Mouse (Mus musculus) myocyte (in vitro differentiated cells): ENCODE results near the gene Gna11. TPM values are rescaled to one million over a fixed set of nuclear protein-coding genes. Genes with fewer than 3 reads are reported as not detected.

Source experiments
- H3K27me3 ChIP-seq: one replicate; pipeline ENCODE4 v1.6.1; 2011; ENCODE audit not compliant: control insufficient read depth, insufficient read depth, insufficient read length
- H3K36me3 ChIP-seq: one replicate; pipeline ENCODE4 v1.6.1; 2011; ENCODE audit not compliant: control insufficient read depth, insufficient read depth
- H3K4me2 ChIP-seq: one replicate; pipeline ENCODE4 v1.6.1; 2011; ENCODE audit warnings: low read depth, control low read depth
- H3K4me3 ChIP-seq: one replicate; pipeline ENCODE4 v1.5.1; 2011; ENCODE audit warnings: mild to moderate bottlenecking, control low read depth, moderate library complexity
- H3K79me2 ChIP-seq: one replicate; pipeline ENCODE4 v1.6.1; 2011; ENCODE audit not compliant: control insufficient read depth, insufficient read depth
- H3ac ChIP-seq: one replicate; pipeline ENCODE4 v1.6.1; 2011; ENCODE audit not compliant: control insufficient read depth, insufficient read length
- CEBPB ChIP-seq: IDR thresholded peaks from 2 replicates; pipeline ENCODE4 v1.6.1; 2011; ENCODE audit warnings: mild to moderate bottlenecking, moderate library complexity; ENCODE audit not compliant: poor library complexity, insufficient read depth, severe bottlenecking
- E2F4 ChIP-seq: IDR thresholded peaks from one replicate; pipeline ENCODE4 v1.6.1; 2011; ENCODE audit warnings: mild to moderate bottlenecking, control low read depth, moderate library complexity; ENCODE audit not compliant: insufficient read depth
- MAX ChIP-seq: IDR thresholded peaks from one replicate; pipeline ENCODE4 v1.6.1; 2011; ENCODE audit warnings: low read depth, mild to moderate bottlenecking, control low read depth
- MYOD1 ChIP-seq, 3 experiments: IDR thresholded peaks; one replicate each; pipeline ENCODE4 v1.6.1; 2011; ENCODE audit warnings: control low read depth in 2 of 3, low read depth in 2 of 3, mild to moderate bottlenecking in 2 of 3, moderate library complexity in 1 of 3; ENCODE audit not compliant: insufficient read length in 2 of 3, control insufficient read depth in 1 of 3
- MYOG ChIP-seq, 3 experiments: IDR thresholded peaks; one replicate each; pipeline ENCODE4 v1.6.1; 2011; ENCODE audit warnings: control low read depth in 2 of 3, low read depth in 2 of 3, mild to moderate bottlenecking in 2 of 3; ENCODE audit not compliant: insufficient read length in 2 of 3, control insufficient read depth in 1 of 3, insufficient read depth in 1 of 3
- POLR2A ChIP-seq: IDR thresholded peaks from one replicate; pipeline ENCODE4 v1.6.1; 2011; ENCODE audit warnings: low read depth, mild to moderate bottlenecking, control low read depth, moderate library complexity; ENCODE audit not compliant: insufficient read length
- POLR2AphosphoS2 ChIP-seq: IDR thresholded peaks from one replicate; pipeline ENCODE4 v1.6.1; 2011; ENCODE audit warnings: low read depth, control low read depth; ENCODE audit not compliant: insufficient read length
- REST ChIP-seq: IDR thresholded peaks from one replicate; pipeline ENCODE4 v1.6.1; 2011; ENCODE audit warnings: mild to moderate bottlenecking, control low read depth, moderate library complexity; ENCODE audit not compliant: insufficient read depth, insufficient read length
- SRF ChIP-seq: IDR thresholded peaks from one replicate; pipeline ENCODE4 v1.6.1; 2011; ENCODE audit warnings: low read depth; ENCODE audit not compliant: control insufficient read depth, insufficient read length
- TCF12 ChIP-seq: IDR thresholded peaks from one replicate; pipeline ENCODE4 v1.6.1; 2011; ENCODE audit warnings: mild to moderate bottlenecking, control low read depth; ENCODE audit not compliant: poor library complexity, insufficient read depth, severe bottlenecking
- TCF3 ChIP-seq: IDR thresholded peaks from one replicate; pipeline ENCODE4 v1.6.1; 2011; ENCODE audit warnings: low read depth, control low read depth; ENCODE audit not compliant: insufficient read length
- USF1 ChIP-seq: IDR thresholded peaks from one replicate; pipeline ENCODE4 v1.6.1; 2011; ENCODE audit warnings: low read depth, mild to moderate bottlenecking, control low read depth, moderate library complexity
- polyA plus RNA-seq: library from polyadenylated mRNA; unstranded; fragments of >200 nt; fragmentation: generic; extraction: Trizol; gene quantifications from one replicate; pipeline ENCODE4 v1.2.1, GENCODE M21; 2012; ENCODE audit warnings: missing spikeins

The Gna11 gene
- polyA plus RNA-seq, 1 experiment: 58.2 TPM

GRCm38 (mm10) chr10:81571501-81571876 is 26.5 kb upstream of the Gna11 start:
- H3K4me2 ChIP-seq: peak overlapping the region; percentile 100
- H3K36me3 ChIP-seq: no peaks in the 10 kb centered on the region
- TF ChIP-seq MAX (no peak), TCF12 (no peak), TCF3 (peak; percentile 65), E2F4 (no peak)
- peak overlapping the region; percentile 32 for H3K4me3 ChIP-seq
- H3K27me3 ChIP-seq: no peaks in the 10 kb centered on the region
- H3ac ChIP-seq: no peak overlapping the region
- no peaks in the 10 kb centered on the region for H3K79me2 ChIP-seq

DNA sequence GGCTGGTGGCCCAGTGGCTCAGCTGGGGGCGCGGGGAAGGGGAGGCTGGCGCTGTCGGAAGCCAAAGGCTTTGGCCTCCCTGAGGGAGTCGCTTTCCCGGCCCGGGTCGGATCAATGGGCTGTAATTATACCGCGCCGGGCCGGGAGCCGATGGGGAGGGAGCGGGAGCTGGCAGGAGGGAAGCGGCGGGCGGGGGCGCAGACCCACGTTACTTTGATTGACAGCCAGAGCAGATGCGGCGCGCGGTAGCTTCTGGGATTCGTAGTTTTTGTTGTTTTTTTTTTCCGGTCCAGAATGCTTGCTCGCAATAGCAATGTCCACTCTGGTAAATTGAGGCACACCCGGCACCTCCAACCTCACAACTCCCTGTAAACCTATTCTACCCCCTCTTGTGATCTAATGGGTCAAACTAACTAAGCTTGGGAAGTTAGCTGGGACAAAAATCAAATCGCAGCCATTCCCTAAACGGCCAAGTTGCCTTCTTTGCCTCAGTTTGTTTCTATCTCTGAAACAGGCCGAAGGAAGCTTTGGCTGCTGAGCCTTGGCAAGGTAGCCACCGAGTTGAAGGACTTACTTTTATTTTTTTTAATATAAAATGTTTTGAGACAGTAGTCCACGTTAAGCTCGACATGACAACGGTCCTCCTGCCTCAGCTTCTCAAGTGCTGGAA is 26.0 kb upstream of the Gna11 start:
- H3ac ChIP-seq: no peak overlapping the region
- H3K27me3 ChIP-seq: no peaks in the 10 kb centered on the region
- H3K4me3 ChIP-seq: peak overlapping the region; percentile 32
- H3K36me3 ChIP-seq: peaks cover 3% of the 10 kb centered on the region
- H3K4me2 ChIP-seq: peak overlapping the region; percentile 100
- no peaks in the 10 kb centered on the region for H3K79me2 ChIP-seq
- TF ChIP-seq REST (no peak), POLR2AphosphoS2 (peak; percentile 43), USF1 (no peak), CEBPB (no peak), POLR2A (peak; percentile 52), MAX (no peak), TCF3 (peak; percentile 92), E2F4 (no peak), SRF (no peak), MYOD1 (IDR thresholded peaks at IDR 0.05; ENCODE audit: control insufficient read depth in 1 of 3, insufficient read length in 2 of 3, low read depth in 2 of 3) (peak; percentile 51 to 97 (median 94)), MYOG (IDR thresholded peaks at IDR 0.05; ENCODE audit: control insufficient read depth in 1 of 3, insufficient read depth in 1 of 3, insufficient read length in 2 of 3, low read depth in 2 of 3) (peak in 2 of 3 experiments; percentile 15 to 72), TCF12 (no peak)

DNA sequence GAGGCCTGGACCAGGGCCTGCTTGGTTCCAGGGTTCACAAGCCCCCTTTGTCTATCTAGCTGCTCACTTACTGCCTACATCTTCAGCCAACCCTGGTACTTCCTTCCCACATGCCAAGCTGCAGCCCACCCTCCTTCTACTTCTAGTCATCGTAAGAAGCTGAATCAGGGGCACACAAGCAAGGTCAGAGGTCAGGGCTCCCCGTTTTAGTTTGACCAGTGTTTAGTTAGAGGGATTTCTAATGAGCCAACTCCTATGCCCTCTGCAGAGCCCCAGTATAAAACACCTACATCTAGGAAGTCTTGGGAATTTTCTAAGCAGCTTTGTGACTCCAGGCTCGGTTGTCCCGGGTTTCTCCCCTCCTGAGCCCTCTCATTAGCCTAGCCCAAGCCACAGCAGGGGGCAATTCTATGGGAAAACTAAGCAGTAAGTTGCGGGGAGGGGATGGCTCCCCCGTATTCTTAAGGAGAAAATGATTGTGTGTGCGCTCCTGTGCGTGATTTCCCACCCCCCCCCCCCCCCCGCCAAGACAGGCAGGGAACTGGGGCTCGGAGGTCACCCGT is 25.3 kb upstream of the Gna11 start:
- no peaks in the 10 kb centered on the region for H3K79me2 ChIP-seq
- no peak overlapping the region for H3ac ChIP-seq
- H3K4me2 ChIP-seq: peak overlapping the region; percentile 100
- H3K27me3 ChIP-seq: no peaks in the 10 kb centered on the region
- H3K36me3 ChIP-seq: peaks cover 3% of the 10 kb centered on the region
- peak overlapping the region; percentile 32 for H3K4me3 ChIP-seq
- TF ChIP-seq SRF (no peak), MAX (no peak), MYOD1 (IDR thresholded peaks at IDR 0.05; ENCODE audit: control insufficient read depth in 1 of 3, insufficient read length in 2 of 3, low read depth in 2 of 3) (no peak), REST (no peak), E2F4 (no peak), USF1 (no peak), CEBPB (no peak), MYOG (IDR thresholded peaks at IDR 0.05; ENCODE audit: control insufficient read depth in 1 of 3, insufficient read depth in 1 of 3, insufficient read length in 2 of 3, low read depth in 2 of 3) (no peak), POLR2AphosphoS2 (no peak), POLR2A (no peak), TCF3 (no peak), TCF12 (no peak)

DNA sequence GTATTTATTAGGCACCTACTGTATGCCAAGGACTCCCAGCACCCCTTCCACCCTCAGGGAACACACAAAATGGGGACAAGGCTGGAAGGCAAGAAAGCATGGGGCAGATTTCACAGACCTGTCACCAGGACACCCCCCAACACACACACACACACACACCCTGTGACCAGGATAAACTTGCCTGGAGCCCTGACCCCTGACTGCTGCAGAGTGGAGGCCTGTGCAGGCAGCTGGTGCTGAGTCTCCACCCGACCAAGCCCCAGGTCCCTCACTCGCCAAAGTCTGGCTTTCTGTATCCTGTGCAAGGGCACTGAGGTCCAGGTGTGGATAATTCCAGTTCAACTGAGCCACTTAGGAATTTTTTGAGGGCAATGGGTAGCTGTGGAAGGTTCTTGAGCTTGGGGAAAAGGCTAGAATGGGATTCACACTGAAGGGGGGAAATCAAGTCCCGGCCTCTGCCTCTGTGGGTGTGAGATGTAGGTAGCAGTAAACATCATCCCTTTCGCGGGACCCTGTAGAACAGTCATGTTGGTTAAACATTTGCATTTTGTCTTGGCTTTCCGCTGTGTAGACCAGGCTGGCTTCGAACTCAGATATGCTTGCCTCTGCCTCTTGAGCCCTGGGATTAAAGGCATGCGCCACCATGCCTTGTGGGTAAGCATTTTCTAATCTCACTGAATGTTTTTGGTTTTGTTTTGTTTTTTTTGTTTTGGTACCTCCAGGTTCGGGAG is 24.7 kb upstream of the Gna11 start:
- H3K4me3 ChIP-seq: no peak overlapping the region
- H3ac ChIP-seq: no peak overlapping the region
- H3K36me3 ChIP-seq: peaks cover 3% of the 10 kb centered on the region
- no peaks in the 10 kb centered on the region for H3K27me3 ChIP-seq
- H3K4me2 ChIP-seq: no peak overlapping the region
- TF ChIP-seq POLR2AphosphoS2 (no peak), POLR2A (no peak), MAX (no peak), TCF12 (no peak), E2F4 (no peak), TCF3 (no peak), CEBPB (no peak), REST (no peak), MYOD1 (IDR thresholded peaks at IDR 0.05; ENCODE audit: control insufficient read depth in 1 of 3, insufficient read length in 2 of 3, low read depth in 2 of 3) (no peak), USF1 (no peak), SRF (no peak), MYOG (IDR thresholded peaks at IDR 0.05; ENCODE audit: control insufficient read depth in 1 of 3, insufficient read depth in 1 of 3, insufficient read length in 2 of 3, low read depth in 2 of 3) (no peak)
- no peaks in the 10 kb centered on the region for H3K79me2 ChIP-seq
